Mouse (Mus musculus): Measurements from ENCODE around the gene Acly. TPM values are rescaled to one million over a fixed set of nuclear protein-coding genes. Genes with fewer than 3 reads are reported as not detected.

Gene Acly
- total and polyA plus RNA-seq, 3 experiments = 213 to 277 (median 246) TPM

DNA sequence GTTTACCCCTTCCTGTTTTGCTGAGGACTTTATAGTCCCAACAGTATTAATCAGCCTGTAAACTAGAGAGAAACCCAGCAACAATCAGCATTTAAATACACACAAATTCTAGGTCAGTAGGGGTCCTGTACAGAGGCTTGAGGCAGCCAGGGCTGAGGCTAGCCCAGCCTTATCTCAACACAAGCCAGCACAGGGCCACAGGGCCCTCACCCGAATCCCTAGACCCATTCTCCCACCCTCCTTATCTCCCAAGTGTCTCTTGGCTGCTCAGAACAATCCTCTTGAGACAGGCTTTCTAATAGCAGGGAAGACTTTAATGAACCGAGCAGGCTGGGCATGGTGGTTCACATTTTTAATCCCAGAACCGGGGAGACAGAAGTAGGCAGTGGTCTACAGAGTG is 27.6 kb downstream of the Acly start:
- Histone ChIP-seq H3K4me2 (ENCODE audit: insufficient read depth, low read depth, poor library complexity, severe bottlenecking) (no peak overlapping the region), H3K79me2 (replicated peaks; ENCODE audit: control insufficient read depth, extremely low read depth, insufficient read depth, poor library complexity, severe bottlenecking) (no peaks in the 10 kb centered on the region), H3K9me3 (replicated peaks; ENCODE audit: low read length) (no peaks in the 10 kb centered on the region), H3K36me3 (replicated peaks in 1 of 2; ENCODE audit: control insufficient read depth in 1 of 2, insufficient read depth in 1 of 2, low read length in 1 of 2) (peaks cover 86 to 99% of the 10 kb centered on the region in 2 experiments), H3K27me3 (replicated peaks) (no peaks in the 10 kb centered on the region), H3K4me3 (replicated peaks in 1 of 3; ENCODE audit: low read depth in 2 of 3, low read length in 2 of 3, poor library complexity in 1 of 3) (no peak overlapping the region), H3K4me1 (ENCODE audit: control insufficient read depth in 1 of 2, insufficient read depth in 2 of 2) (peaks cover 0 to 6% of the 10 kb centered on the region in 2 experiments; a peak in 2 of 4 replicates), H3K27ac (ENCODE audit: insufficient read depth, low read depth) (no peak overlapping the region), H3K9ac (ENCODE audit: insufficient read depth, low read depth) (no peak overlapping the region)
- dilution Hi-C loops (cut with MboI; ENCODE audit: extremely low pct_ligation_motif_present, extremely low pct_unique_long_range_greater_than_20kb, low sequenced_read_pairs) = no loop called here
- no peak for TF ChIP-seq MEF2A (IDR thresholded peaks at IDR 0.05; ENCODE audit: borderline replicate concordance, low read depth, low read length)
- in situ Hi-C loops (cut with MboI; ENCODE audit: low pct_ligation_motif_present, low pct_unique_long_range_greater_than_20kb, low sequenced_read_pairs) = no loop called here
- DNase-seq (ENCODE audit: extremely low read depth) = no peak

DNA sequence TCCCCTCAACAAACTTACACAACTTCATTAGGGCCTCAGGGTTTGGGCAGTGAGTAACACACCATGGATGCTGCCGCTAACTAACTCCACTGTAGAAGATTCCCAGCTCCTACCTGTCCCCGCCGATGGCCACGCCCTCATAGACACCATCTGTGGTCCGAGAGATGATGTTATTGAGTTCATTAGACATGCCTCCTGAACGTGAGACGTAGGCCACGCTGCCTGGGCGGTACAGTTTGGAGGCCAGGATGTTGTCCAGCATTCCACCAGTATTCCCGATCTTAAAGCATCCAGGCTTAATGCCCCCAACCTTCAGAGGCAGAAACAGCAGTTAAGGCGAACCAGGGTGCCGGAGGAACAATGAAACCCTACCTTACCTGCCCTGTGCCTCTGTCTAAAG is 34.0 kb downstream of the Acly start:
- TF ChIP-seq PAX5 (IDR thresholded peaks at IDR 0.05; ENCODE audit: low read length) (no peak), IRF4 (IDR thresholded peaks at IDR 0.05; ENCODE audit: low read depth, low read length) (no peak), ZMIZ1 (IDR thresholded peaks at IDR 0.05; ENCODE audit: low read depth, low read length) (no peak), POLR2AphosphoS2 (IDR thresholded peaks at IDR 0.05; ENCODE audit: low read depth, low read length) (no peak), TBP (conservative IDR thresholded peaks at IDR 0.05; ENCODE audit: low read depth, low read length) (no peak), GABPA (IDR thresholded peaks at IDR 0.05; ENCODE audit: insufficient replicate concordance, low read depth, low read length) (no peak), ELF1 (IDR thresholded peaks at IDR 0.05; ENCODE audit: low read depth, low read length) (no peak), SMC3 (IDR thresholded peaks at IDR 0.05; ENCODE audit: low read depth, low read length) (no peak), SIN3A (IDR thresholded peaks at IDR 0.05; ENCODE audit: low read length) (no peak), KAT2A (IDR thresholded peaks at IDR 0.05; ENCODE audit: insufficient replicate concordance, low read length) (no peak), BHLHE40 (IDR thresholded peaks at IDR 0.05; ENCODE audit: low read depth, low read length) (no peak), MXI1 (IDR thresholded peaks at IDR 0.05; ENCODE audit: low read depth, low read length) (no peak), MEF2A (IDR thresholded peaks at IDR 0.05; ENCODE audit: borderline replicate concordance, low read depth, low read length) (no peak)
- no peak overlapping the region for H3K9ac ChIP-seq (ENCODE audit: insufficient read depth, low read depth)
- H3K27me3 ChIP-seq (replicated peaks) = no peaks in the 10 kb centered on the region
- no peak overlapping the region for H3K4me3 ChIP-seq (replicated peaks in 1 of 3; ENCODE audit: low read depth in 2 of 3, low read length in 2 of 3, poor library complexity in 1 of 3)
- no peaks in the 10 kb centered on the region for H3K9me3 ChIP-seq (replicated peaks; ENCODE audit: low read length)
- no peaks in the 10 kb centered on the region; the same call in 1 of the 2 replicates for H3K79me2 ChIP-seq (replicated peaks; ENCODE audit: control insufficient read depth, extremely low read depth, insufficient read depth, poor library complexity, severe bottlenecking)
- H3K36me3 ChIP-seq (replicated peaks in 1 of 2; ENCODE audit: control insufficient read depth in 1 of 2, insufficient read depth in 1 of 2, low read length in 1 of 2) = peaks cover 87 to 96% of the 10 kb centered on the region in 2 experiments
- no peak overlapping the region for H3K27ac ChIP-seq (ENCODE audit: insufficient read depth, low read depth)
- no peaks in the 10 kb centered on the region for H3K4me1 ChIP-seq (ENCODE audit: control insufficient read depth in 1 of 2, insufficient read depth in 2 of 2)
- in situ Hi-C loops (cut with MboI; ENCODE audit: low pct_ligation_motif_present, low pct_unique_long_range_greater_than_20kb, low sequenced_read_pairs) = no loop called here
- dilution Hi-C loops (cut with MboI; ENCODE audit: extremely low pct_ligation_motif_present, extremely low pct_unique_long_range_greater_than_20kb, low sequenced_read_pairs) = no loop called here
- no peak for DNase-seq (ENCODE audit: extremely low read depth)
- H3K4me2 ChIP-seq (ENCODE audit: insufficient read depth, low read depth, poor library complexity, severe bottlenecking) = no peak overlapping the region

DNA sequence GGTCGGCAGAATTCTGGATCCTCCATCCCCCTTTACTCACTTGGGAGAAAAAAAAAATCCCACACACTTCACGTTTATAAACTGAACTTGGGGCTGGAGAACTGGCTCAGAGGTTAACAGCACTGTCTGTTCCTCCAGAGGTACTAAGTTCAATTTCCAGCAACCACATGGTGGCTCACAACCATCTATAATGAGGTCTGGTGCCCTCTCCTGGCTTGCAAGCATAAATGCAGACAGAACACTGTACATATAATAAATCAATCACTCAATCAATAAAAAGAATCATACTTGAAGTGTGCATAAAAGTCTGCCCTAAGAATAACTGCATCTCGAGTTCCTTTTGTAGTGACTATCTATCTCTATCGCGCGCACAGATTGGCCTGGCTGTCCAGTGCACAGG is 36.8 kb downstream of the Acly start:
- dilution Hi-C loops (cut with MboI; ENCODE audit: extremely low pct_ligation_motif_present, extremely low pct_unique_long_range_greater_than_20kb, low sequenced_read_pairs) = no loop called here
- H3K36me3 ChIP-seq (replicated peaks in 1 of 2; ENCODE audit: control insufficient read depth in 1 of 2, insufficient read depth in 1 of 2, low read length in 1 of 2) = peaks cover 82 to 94% of the 10 kb centered on the region in 2 experiments
- H3K4me1 ChIP-seq (ENCODE audit: control insufficient read depth in 1 of 2, insufficient read depth in 2 of 2) = no peaks in the 10 kb centered on the region
- H3K27ac ChIP-seq (ENCODE audit: insufficient read depth, low read depth) = no peak overlapping the region
- no peaks in the 10 kb centered on the region; the same call in 1 of the 2 replicates for H3K79me2 ChIP-seq (replicated peaks; ENCODE audit: control insufficient read depth, extremely low read depth, insufficient read depth, poor library complexity, severe bottlenecking)
- peak; percentile 40 for DNase-seq (ENCODE audit: extremely low read depth)
- H3K9me3 ChIP-seq (replicated peaks; ENCODE audit: low read length) = no peaks in the 10 kb centered on the region
- no peak overlapping the region for H3K9ac ChIP-seq (ENCODE audit: insufficient read depth, low read depth)
- in situ Hi-C loops (cut with MboI; ENCODE audit: low pct_ligation_motif_present, low pct_unique_long_range_greater_than_20kb, low sequenced_read_pairs) = no loop called here
- H3K27me3 ChIP-seq (replicated peaks) = no peaks in the 10 kb centered on the region
- H3K4me2 ChIP-seq (ENCODE audit: insufficient read depth, low read depth, poor library complexity, severe bottlenecking) = no peak overlapping the region
- no peak overlapping the region for H3K4me3 ChIP-seq (replicated peaks in 1 of 3; ENCODE audit: low read depth in 2 of 3, low read length in 2 of 3, poor library complexity in 1 of 3)
- peak; percentile 62 for TF ChIP-seq SMC3 (IDR thresholded peaks at IDR 0.05; ENCODE audit: low read depth, low read length)
- no peak for TF ChIP-seq POLR2AphosphoS2 (IDR thresholded peaks at IDR 0.05; ENCODE audit: low read depth, low read length)
- TF ChIP-seq UBTF (IDR thresholded peaks at IDR 0.05; ENCODE audit: low read depth, low read length) = no peak
- TF ChIP-seq CHD1 (IDR thresholded peaks at IDR 0.05; ENCODE audit: low read depth, low read length) = no peak
- no peak for TF ChIP-seq MAX (IDR thresholded peaks at IDR 0.05; ENCODE audit: low read length)
- TF ChIP-seq NELFE (IDR thresholded peaks at IDR 0.05; ENCODE audit: low read depth, low read length) = peak; percentile 50; the same call in 1 of the 2 replicates
- TF ChIP-seq TBP (conservative IDR thresholded peaks at IDR 0.05; ENCODE audit: low read depth, low read length) = no peak
- TF ChIP-seq KAT2A (IDR thresholded peaks at IDR 0.05; ENCODE audit: insufficient replicate concordance, low read length) = no peak
- TF ChIP-seq GABPA (IDR thresholded peaks at IDR 0.05; ENCODE audit: insufficient replicate concordance, low read depth, low read length) = no peak
- TF ChIP-seq MAZ (IDR thresholded peaks at IDR 0.05; ENCODE audit: low read depth, low read length) = no peak
- TF ChIP-seq SIN3A (IDR thresholded peaks at IDR 0.05; ENCODE audit: low read length) = no peak
- TF ChIP-seq CHD2 (IDR thresholded peaks at IDR 0.05; ENCODE audit: low read length) = no peak
- no peak for TF ChIP-seq POLR2A (IDR thresholded peaks at IDR 0.05; ENCODE audit: low read depth, low read length)
- no peak for TF ChIP-seq ELF1 (IDR thresholded peaks at IDR 0.05; ENCODE audit: low read depth, low read length)
- no peak for TF ChIP-seq MEF2A (IDR thresholded peaks at IDR 0.05; ENCODE audit: borderline replicate concordance, low read depth, low read length)
- peak; percentile 93 for TF ChIP-seq MYC (IDR thresholded peaks at IDR 0.05; ENCODE audit: low read depth, low read length)
- TF ChIP-seq ZC3H11A (IDR thresholded peaks at IDR 0.05; ENCODE audit: low read depth, low read length) = no peak
- TF ChIP-seq USF2 (conservative IDR thresholded peaks at IDR 0.05; ENCODE audit: low read depth, low read length) = no peak
- no peak for TF ChIP-seq ETS1 (conservative IDR thresholded peaks at IDR 0.05; ENCODE audit: low read depth, low read length)
- 0 out of 2 replicates have a peak, but pooled peaks have one; percentile 18 for TF ChIP-seq MXI1 (IDR thresholded peaks at IDR 0.05; ENCODE audit: low read depth, low read length)
- TF ChIP-seq ZMIZ1 (IDR thresholded peaks at IDR 0.05; ENCODE audit: low read depth, low read length) = no peak

All from CH12.LX (cell line).